Mouse (Mus musculus): Measurements from ENCODE around the gene Esp1.
"Not testable (repeated sequence)": the region's sequence is repeated elsewhere in the genome, so short reads cannot be mapped to it uniquely, and the experiment has no call there.

GRCm38 (mm10) chr17:40717055-40717454 lies 9.9 kb upstream of the Esp1 start:
- not testable (repeated sequence) for TF ChIP-seq EP300 (optimal IDR thresholded peaks at IDR 0.05); CTCF (IDR thresholded peaks at IDR 0.05; ENCODE audit: low read depth)
